Mouse (Mus musculus) gastrocnemius, postnatal 14 days (tissue): Measurements from ENCODE around the gene Trp53i13. TPM values are rescaled to one million over a fixed set of nuclear protein-coding genes. Genes with fewer than 3 reads are reported as not detected.

Source experiments
- DNase-seq: peaks from one replicate; pipeline ENCODE4 v3.0.0; 2021; ENCODE audit warnings: mixed read lengths
- intact Hi-C: fragments of 180-260 bp; cut with DNase I; formaldehyde crosslinking; loops from one replicate; pipeline ENCODE4 v1.15.1; 2025; ENCODE audit warnings: low total_unique reads
- total RNA-seq, 2 experiments: library from RNA; stranded (reverse); gene quantifications; 2 replicates each; pipeline ENCODE4 v1.2.3; 2021

The Trp53i13 gene
- total RNA-seq, 2 experiments from 2014 or later = 6.0 to 6.3 TPM

DNA sequence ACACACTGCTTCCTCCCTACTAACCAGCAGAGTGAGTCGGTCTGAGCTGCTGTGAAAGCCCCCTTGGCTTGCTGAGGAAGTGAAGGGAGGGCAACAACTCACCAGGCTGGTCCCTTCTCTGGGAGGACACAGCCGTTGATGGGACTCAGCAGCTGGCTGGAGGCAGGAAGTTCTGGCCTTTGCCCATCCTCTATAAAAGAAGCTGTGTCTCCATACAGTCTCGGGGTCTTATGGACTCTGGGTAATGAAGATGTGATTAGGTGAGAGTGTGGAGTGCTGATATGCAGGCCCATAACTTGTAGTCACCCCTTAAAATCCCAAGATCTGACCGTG, 21.5 kb downstream of the Trp53i13 start:
- no peak for DNase-seq
- intact Hi-C loops = no loop called here

GRCm38 (mm10) chr11:77493512-77494343, 22.1 kb downstream of the Trp53i13 start, which contains the start of gene Git1:
Gene Git1, plus strand, starts transcription at chr11:77493562.
- peak; percentile 58 for DNase-seq
- intact Hi-C loops = no loop called here

GRCm38 (mm10) chr11:77492911-77493332, 22.9 kb downstream of the Trp53i13 start:
- intact Hi-C loops = no loop called here

GRCm38 (mm10) chr11:77492311-77492871, 23.4 kb downstream of the Trp53i13 start:
- intact Hi-C loops = no loop called here
- no peak for DNase-seq

More at GRCm38 (mm10) chr11:77492911-77493332, 22.9 kb downstream of the Trp53i13 start:
- DNase-seq = peak; percentile 96

DNA sequence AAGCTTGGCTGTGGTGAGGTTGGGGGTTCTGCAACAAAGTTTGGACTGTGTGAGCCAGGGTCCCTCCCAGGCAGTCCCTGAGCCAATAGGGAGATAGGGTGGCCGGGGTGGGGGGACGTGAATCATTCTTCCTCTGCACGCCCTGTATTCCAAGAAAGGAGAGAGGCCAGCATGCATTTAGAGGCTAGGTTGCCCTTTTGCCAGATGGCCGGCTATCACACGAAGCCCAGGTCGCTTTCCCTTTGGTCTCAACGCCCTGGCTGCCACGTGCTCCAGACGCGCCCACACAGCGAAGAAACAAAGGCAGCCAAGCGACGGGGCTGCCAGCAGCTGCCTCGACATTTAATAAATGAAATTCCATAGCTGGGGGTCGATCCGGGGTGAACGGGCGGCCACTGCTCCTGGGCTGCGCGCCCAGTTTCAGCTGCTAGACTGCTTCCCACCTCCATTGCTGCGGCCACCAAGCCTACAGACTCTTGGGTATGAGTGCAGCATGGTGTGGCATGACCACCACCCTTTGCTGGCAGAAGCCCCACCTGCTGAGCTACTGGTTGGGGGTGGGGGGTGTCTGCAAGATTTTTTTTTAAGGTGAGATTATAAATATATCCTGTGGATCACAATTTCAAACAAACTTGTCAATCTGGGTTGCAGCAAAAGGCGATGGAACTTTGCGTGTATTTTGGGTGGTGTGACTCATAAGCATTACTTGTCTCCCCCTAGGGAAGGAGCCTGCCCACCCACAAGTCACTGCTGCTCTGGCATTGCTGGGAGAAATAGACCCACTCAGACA, 24.1 kb downstream of the Trp53i13 start:
- intact Hi-C loops = no loop called here

DNA sequence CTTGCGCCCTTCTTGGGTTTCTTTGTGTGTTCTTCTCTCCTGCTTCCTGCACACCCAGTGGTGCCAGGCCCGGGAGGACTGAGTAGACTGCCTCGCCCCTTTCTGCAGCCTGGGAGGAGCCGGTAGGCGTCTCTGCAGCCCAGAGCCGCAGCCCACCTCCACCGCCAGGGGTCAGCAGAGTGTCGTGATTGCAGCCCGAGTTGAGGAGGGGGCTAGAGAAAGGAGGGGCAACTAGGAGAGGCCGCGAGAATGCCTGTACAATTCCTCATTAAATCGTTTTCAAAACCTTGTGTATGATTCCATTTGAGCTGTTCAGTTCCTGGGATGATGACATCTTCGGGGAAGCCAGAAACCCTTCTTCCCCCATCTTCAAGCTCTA, 24.7 kb downstream of the Trp53i13 start:
- intact Hi-C loops = no loop called here
- DNase-seq = peak; percentile 92

More for the DNA sequence above, 24.1 kb downstream of the Trp53i13 start:
- DNase-seq = peak; percentile 79

GRCm38 (mm10) chr11:77490451-77490850, 25.3 kb downstream of the Trp53i13 start:
- no peak for DNase-seq
- intact Hi-C loops = no loop called here

- intact Hi-C loops = no loop called here
- DNase-seq = peak; percentile 83
Measured at GRCm38 (mm10) chr11:77489591-77490235, 26.1 kb downstream of the Trp53i13 start, which contains the start of gene Ankrd13b. Gene Ankrd13b, minus strand, starts transcription at chr11:77489678.

- intact Hi-C loops = no loop called here
- peak; percentile 23 for DNase-seq
Measured at GRCm38 (mm10) chr11:77488771-77489581, 26.8 kb downstream of the Trp53i13 start.

- no peak for DNase-seq
- intact Hi-C loops = no loop called here
Measured at GRCm38 (mm10) chr11:77486798-77487197, 29.0 kb downstream of the Trp53i13 start.

GRCm38 (mm10) chr11:77485229-77485628, 30.6 kb downstream of the Trp53i13 start:
- intact Hi-C loops = no loop called here
- no peak for DNase-seq

- intact Hi-C loops = no loop called here
- no peak for DNase-seq
Measured at GRCm38 (mm10) chr11:77483510-77484255, 32.1 kb downstream of the Trp53i13 start.

DNA sequence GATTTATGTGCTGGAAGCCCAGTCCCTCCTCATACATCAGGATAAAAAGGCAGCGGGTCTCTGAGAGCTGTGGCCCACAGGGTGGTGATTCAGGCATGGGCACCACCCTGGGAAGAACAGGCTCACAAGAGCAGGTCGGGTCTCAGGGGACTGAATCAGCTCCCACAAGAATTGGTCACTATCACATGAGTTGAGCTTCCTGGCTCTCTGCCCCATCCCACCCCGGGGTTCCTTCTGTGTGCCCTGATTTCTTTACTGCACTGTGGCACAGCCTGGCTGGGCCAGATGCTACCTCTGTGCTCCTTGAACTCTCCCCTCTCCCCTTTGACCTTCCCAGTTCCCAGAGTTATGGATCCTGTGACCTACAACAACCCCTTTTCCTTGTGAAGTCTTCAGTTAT, 32.7 kb downstream of the Trp53i13 start:
- no peak for DNase-seq
- intact Hi-C loops = no loop called here

DNA sequence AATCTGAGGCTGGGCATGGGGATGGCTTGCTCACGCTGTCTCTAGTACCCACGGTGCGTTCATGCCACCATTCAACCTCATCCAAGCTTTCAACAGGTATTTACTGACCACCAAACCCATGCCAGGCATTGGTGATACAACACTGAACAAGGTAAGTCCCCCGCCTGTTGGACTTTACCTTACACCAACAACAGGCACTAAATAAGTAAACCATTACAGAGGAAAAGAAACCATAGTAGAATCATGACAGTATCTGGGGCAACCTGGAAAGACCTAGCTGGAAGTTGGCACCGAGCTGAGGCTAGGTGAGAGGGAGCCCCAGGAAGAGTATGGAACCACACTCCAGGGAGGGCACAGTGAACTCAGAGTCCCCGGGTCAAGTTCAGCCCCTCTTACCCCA, 38.9 kb downstream of the Trp53i13 start:
- intact Hi-C loops = no loop called here
- DNase-seq = no peak

DNA sequence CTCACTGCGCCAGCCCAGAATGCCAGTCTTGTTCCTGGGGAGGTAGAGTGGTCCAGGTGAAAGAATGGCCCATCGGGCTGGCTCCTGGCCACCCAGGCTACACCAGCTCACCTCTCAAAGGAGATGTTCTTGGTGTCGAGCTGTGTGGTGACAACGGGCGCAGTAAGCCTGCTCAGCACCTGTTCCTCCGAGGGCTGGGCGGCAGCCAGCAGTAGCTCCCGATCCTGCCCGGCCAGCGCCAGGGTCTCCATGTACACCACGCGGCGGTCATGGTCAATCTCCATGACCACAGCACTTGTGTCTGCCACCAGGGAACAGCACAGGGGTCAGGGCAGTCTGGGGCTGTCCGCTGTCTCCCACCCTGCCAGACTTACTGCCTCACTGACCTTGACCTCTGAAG, 39.6 kb downstream of the Trp53i13 start:
- intact Hi-C loops = no loop called here
- no peak for DNase-seq

DNA sequence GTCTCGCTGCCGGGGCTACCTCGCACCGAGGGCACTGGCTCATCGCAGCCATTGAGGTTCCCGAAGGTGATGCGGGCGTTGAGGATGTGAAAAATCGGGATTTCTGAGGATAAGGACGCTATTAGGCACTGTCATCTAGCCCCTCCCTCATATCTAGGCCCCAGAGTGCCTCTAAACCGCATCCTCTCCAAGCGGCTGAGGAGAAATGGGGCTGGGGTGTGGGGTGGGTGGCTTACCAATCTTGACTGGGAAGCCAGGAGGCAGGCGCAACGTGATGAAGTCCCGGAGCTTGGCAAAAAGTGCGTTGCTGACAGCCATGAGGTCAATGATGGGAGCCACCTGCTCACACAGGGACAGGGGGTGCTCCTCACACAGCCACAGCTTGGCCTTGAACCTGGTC, 43.0 kb downstream of the Trp53i13 start:
- intact Hi-C loops = no loop called here
- no peak for DNase-seq

DNA sequence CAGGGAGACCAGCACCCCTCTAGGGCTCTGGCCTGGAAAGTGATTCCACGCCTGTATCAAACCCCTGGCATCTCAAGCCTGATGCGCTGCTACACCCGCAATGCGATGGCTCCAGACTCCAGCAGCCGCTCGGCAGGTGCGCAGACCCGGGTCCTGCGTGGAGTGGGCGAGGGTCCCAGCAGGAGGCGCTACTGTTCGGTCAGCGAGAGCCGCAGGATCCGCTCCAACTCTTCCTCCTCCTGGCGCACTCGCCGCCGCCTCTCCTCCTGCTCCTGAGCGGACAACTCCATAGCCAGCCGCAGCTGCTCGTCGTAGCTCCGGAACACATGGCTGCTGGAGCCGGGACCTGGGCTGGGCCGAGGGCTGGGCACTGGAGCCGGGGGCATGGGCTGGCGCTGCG, 44.4 kb downstream of the Trp53i13 start:
- DNase-seq = no peak
- intact Hi-C loops = no loop called here

- DNase-seq = no peak
- intact Hi-C loops = no loop called here
Measured at GRCm38 (mm10) chr11:77468397-77468796, 47.4 kb downstream of the Trp53i13 start.
